Mouse (Mus musculus) WW6 (cell line): ENCODE data around the gene Dcaf8.
"Not testable (repeated sequence)": the region's sequence is repeated elsewhere in the genome, so short reads cannot be mapped to it uniquely, and the experiment has no call there.

ENCODE experiments used
- DNase-seq: peaks from one replicate; pipeline ENCODE4 v3.0.0-alpha.2; 2013; ENCODE audit warnings: low read depth, low spot score

The Dcaf8 gene

DNA sequence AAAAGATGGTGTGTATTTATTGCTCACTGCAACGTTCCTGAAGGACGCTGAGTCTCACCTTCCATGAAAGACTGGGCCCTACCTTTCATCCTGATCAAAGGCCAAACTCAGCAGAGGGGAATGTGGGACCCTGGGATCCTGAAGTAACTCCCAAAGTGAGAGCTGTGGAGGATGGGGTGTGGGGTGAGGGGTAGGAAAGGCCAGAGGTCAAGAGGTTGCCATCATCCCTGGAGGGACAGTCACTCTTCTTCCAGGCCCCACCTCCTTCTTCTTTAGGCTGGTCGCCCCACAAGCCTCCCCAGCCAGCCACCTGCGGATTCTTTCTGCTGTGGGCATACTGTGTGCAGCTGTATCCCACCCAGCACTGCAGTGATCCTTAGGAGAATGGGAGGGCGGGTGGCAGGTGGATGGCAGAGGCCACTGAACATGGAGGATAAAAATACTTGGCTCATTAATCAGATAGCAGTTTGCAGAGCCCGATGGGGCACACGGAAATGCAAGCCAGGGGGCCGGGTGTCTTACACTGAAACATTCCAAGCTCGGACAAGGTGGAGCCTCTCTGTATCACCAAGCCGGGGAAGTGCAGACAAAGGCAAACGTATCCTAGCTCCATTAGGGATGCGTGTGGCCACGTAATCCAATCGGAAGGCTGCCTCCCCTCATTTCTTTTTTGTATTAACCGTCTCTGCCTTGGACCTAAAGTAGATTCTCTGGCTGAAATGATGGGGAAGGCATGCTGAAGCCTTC is 70.5 kb downstream of the Dcaf8 start:
- no peak for DNase-seq

DNA sequence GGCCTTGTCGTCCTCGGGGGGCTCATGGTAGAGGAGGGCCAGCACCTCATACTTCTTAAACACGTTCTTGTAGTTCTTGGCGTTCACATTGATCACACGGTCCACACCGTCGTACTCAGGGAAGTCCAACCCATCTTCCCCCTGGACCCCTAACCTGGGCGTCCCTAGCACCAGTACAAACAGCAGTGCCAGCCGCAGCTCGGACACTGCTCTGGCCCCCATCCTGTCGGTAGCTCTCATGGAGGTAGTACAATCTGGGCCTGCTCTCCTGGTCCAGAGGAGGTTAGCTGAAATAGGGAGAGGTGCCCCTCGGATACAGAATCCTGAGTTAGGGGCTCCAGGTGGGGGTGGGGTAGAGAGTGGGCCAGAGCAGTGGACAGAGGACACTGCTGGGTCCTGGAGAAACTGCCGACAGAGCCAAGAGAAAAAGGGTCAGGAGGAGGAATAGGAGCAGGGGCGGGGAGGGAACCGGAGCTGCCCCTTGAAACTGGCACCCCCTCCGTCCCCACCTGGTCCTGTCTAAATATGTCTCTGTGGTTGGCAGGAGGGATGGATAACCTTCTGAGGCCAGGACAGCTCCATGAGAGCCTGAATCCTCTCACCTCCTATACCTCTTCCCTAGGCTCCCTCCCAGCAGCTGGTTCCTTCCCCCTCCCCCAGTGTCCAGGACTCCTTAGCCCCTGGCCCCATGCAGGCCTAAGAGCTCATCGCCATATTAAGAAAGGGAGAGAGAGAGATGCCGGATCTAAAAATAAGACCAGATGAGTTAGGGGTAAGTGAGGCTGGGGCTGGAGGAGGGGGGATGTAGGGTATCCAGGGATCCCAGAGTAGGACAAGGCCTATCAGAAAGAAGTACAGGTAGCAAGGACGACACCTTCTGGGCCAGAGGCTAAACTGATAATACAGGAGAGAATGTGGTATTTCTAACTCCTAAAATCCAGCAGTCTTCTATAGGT is 71.8 kb downstream of the Dcaf8 start, which contains the start of gene Casq1:
Gene Casq1 (minus strand): TSS at position 418 of the 956 bp plus-strand sequence.
- DNase-seq: no peak

DNA sequence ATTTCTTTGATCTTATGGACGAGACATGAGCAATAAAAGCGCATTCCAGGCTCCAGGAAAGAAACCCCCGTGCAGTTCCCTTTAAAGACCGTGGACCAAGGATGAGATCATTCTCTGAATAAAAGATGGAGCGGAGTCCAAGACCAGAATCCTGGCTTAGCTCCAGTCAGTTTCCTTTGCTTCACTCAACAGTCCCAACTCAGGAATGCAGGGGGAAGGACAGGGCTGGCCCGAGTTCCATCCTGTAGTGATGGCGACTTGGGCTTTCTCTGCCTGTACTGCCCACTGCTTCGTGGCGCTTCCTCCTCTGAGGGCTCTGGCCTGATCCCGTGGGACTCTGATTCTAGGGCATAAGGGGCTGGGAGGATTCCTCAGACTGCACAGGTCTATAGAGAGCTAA is 72.5 kb downstream of the Dcaf8 start:
- DNase-seq: no peak

DNA sequence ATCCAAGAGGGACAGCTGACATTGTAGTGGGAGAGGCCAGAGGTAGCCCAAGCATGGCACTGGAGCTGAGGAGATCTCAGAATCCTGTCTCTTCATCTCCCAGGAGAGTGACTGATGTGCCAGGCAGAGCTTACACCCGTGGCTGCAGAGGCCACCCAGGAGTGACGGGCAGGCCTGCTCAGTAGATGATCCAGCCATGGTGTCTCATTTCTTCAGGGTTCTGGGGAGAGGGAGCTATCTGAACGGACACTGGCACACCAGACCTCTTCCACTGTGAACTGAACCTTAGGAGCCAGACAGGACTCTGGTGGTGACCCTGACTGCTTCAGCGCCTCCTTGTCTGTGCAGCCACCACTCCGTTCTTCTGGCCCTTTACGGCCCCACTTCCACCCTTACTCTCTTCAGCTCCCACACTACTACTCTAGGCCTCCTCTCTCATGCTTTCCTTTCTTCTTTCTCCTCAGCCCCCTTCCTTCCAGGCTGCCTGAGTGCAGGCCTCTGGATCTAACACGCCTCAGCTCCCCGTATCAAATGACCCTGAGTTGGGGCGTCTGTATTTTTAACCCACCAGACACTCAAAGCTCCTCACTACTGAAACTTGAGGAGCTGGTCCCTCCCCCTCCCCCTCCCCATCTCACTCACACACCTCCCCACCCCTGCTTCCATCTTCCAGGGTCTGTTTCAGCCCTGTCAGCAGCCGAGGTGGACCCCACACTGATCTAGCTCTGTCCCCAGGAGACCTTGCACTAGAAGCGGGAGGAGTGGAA is 73.6 kb downstream of the Dcaf8 start:
- no peak for DNase-seq

GRCm38 (mm10) chr1:172228209-172228608 is 80.3 kb downstream of the Dcaf8 start:
- DNase-seq: no peak

- no peak for DNase-seq
Measured at GRCm38 (mm10) chr1:172229215-172229614, 81.3 kb downstream of the Dcaf8 start.

- no peak for DNase-seq
Measured at GRCm38 (mm10) chr1:172240945-172241708, 93.2 kb downstream of the Dcaf8 start.

DNA sequence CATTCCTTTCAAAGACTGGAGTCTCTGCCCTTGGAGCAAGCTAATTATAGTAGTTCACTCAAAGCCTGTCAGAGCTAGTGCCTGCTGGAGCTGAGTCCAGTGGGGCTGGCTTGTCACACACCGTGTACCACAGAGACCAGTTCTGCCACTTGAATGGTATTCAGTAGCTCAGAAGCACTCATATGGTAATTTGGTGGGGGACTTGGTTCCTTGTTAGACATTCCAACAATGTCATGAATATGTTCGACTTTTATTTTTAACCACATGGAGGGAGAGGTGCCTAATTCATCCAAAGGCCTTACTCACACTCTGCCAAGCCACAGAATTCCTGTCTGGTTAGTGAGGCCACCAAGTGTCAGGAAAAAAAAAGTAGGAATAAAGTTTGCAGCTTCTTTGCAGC is 94.5 kb downstream of the Dcaf8 start:
- no peak for DNase-seq

DNA sequence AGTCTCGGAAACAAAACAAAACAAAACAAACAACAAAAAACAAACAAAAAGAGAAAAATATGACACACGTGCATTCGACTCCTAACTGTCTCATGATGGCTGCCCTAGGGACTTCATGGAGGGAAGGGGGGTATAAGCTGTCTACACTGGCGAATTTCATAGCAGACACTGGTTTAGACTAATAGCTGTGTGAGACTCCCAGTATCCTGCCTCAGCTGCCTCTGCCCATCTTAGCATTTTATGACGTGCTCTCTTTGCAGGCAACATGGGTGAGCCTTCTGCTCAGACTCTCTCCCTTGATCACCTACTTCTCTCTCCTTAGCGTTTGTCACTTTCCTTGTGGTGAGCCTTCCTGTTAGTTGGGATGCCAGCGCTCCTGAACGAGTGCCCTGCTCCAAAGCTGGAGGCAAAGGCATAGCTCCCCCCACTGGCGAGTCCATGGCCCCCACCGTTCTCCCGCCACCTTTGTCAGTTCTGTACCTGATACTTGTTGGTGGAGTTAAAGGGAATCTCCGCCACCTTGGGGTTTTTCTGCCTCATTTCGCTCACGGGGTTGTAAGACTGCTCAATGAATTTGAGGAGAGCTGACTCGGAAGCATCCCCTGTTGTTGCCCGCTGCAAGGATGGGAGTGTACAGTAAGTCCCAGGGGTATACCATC is 95.8 kb downstream of the Dcaf8 start:
- DNase-seq: no peak

- not testable (repeated sequence) for DNase-seq
Measured at GRCm38 (mm10) chr1:172244645-172245044, 96.8 kb downstream of the Dcaf8 start.
